Mouse (Mus musculus): ENCODE measurements around the gene Zc3h13. TPM values are rescaled to one million over a fixed set of nuclear protein-coding genes. Genes with fewer than 3 reads are reported as not detected.

Gene Zc3h13
- polyA plus RNA-seq, 1 experiment from 2014 or later = 38.3 TPM

Small RNA genes lying within 50 kb of the gene (microRNA-seq; reads per million reads assigned to microRNA genes)
- not detected for gene Gm44482

Other genes starting within 250 kb of the Zc3h13 start
- gene Lrrc63, start 153.5 kb upstream of the Zc3h13 start, polyA plus RNA-seq (2016; fragmentation: Nextera tagmentation; extraction: Ambion mirVana) = 0.11 and 0.17 TPM in 2 replicates
- 24.8 and 25.2 TPM in 2 replicates for gene Lcp1, start 153.3 kb upstream of the Zc3h13 start, polyA plus RNA-seq (2016; fragmentation: Nextera tagmentation; extraction: Ambion mirVana)
- not detected in 2 replicates for gene Cpb2, start 42.1 kb upstream of the Zc3h13 start, polyA plus RNA-seq (2016; fragmentation: Nextera tagmentation; extraction: Ambion mirVana)
- 0.48 and 0.63 TPM in 2 replicates for gene Siah3, start 171.6 kb downstream of the Zc3h13 start, polyA plus RNA-seq (2016; fragmentation: Nextera tagmentation; extraction: Ambion mirVana)

Data from forebrain, embryonic 10.5 days (tissue).